Mouse (Mus musculus): ENCODE measurements around the gene Smpd3. TPM values are rescaled to one million over a fixed set of nuclear protein-coding genes. Genes with fewer than 3 reads are reported as not detected.

Smpd3 gene
- polyA plus RNA-seq, 1 experiment from 2014 or later = 0.54 TPM

- H3K9ac ChIP-seq = no peak overlapping the region
- 16% methylated on average over 3 of the region's 3 CpGs for WGBS (ENCODE audit: insufficient replicate concordance)
- no peak for ATAC-seq (ENCODE audit: insufficient read depth)
Measured at GRCm38 (mm10) chr8:106288732-106289131, 49.1 kb downstream of the Smpd3 start.

GRCm38 (mm10) chr8:106287445-106287844 lies 50.3 kb downstream of the Smpd3 start:
- Histone ChIP-seq H3K27ac (replicated peaks) (no peak overlapping the region), H3K4me3 (replicated peaks) (no peak overlapping the region), H3K9ac (no peak overlapping the region), H3K27me3 (no peaks in the 10 kb centered on the region), H3K36me3 (replicated peaks) (no peaks in the 10 kb centered on the region), H3K4me2 (no peak overlapping the region), H3K9me3 (replicated peaks) (no peaks in the 10 kb centered on the region), H3K4me1 (replicated peaks) (no peaks in the 10 kb centered on the region; the same call in 1 of the 2 replicates)
- no peak for ATAC-seq (ENCODE audit: insufficient read depth)
- WGBS (ENCODE audit: insufficient replicate concordance) = 28% methylated on average over 2 of the region's 2 CpGs

More at GRCm38 (mm10) chr8:106288732-106289131, 49.1 kb downstream of the Smpd3 start:
- H3K4me3 ChIP-seq (replicated peaks) = no peak overlapping the region
- no peaks in the 10 kb centered on the region for H3K36me3 ChIP-seq (replicated peaks)
- no peaks in the 10 kb centered on the region for H3K27me3 ChIP-seq
- no peak overlapping the region for H3K27ac ChIP-seq (replicated peaks)
- no peaks in the 10 kb centered on the region; the same call in 1 of the 2 replicates for H3K4me1 ChIP-seq (replicated peaks)
- H3K9me3 ChIP-seq (replicated peaks) = no peaks in the 10 kb centered on the region
- no peak overlapping the region for H3K4me2 ChIP-seq

GRCm38 (mm10) chr8:106280844-106281243 lies 56.9 kb downstream of the Smpd3 start:
- 39% methylated on average over 4 of the region's 4 CpGs for WGBS (ENCODE audit: insufficient replicate concordance)
- Histone ChIP-seq H3K4me2 (no peak overlapping the region), H3K27ac (replicated peaks) (no peak overlapping the region), H3K4me3 (replicated peaks) (no peak overlapping the region), H3K9ac (no peak overlapping the region), H3K36me3 (replicated peaks) (no peaks in the 10 kb centered on the region), H3K4me1 (replicated peaks) (0 out of 2 replicates have a peak, but pooled peaks cover 8% of the 10 kb centered on the region), H3K27me3 (no peaks in the 10 kb centered on the region), H3K9me3 (replicated peaks) (no peaks in the 10 kb centered on the region)
- no peak for ATAC-seq (ENCODE audit: insufficient read depth)

GRCm38 (mm10) chr8:106280154-106280553 lies 57.6 kb downstream of the Smpd3 start:
- WGBS (ENCODE audit: insufficient replicate concordance) = 37% methylated on average over 5 of the region's 5 CpGs
- Histone ChIP-seq H3K9me3 (replicated peaks) (no peaks in the 10 kb centered on the region), H3K4me2 (no peak overlapping the region), H3K36me3 (replicated peaks) (no peaks in the 10 kb centered on the region), H3K27me3 (no peaks in the 10 kb centered on the region), H3K27ac (replicated peaks) (no peak overlapping the region), H3K9ac (no peak overlapping the region), H3K4me3 (replicated peaks) (no peak overlapping the region), H3K4me1 (replicated peaks) (0 out of 2 replicates have a peak, but pooled peaks cover 8% of the 10 kb centered on the region)
- no peak for ATAC-seq (ENCODE audit: insufficient read depth)

- no peak overlapping the region for H3K4me3 ChIP-seq (replicated peaks)
- H3K9ac ChIP-seq = no peak overlapping the region
- no peaks in the 10 kb centered on the region for H3K36me3 ChIP-seq (replicated peaks)
- WGBS (ENCODE audit: insufficient replicate concordance) = 51% methylated on average over 11 of the region's 11 CpGs
- ATAC-seq (ENCODE audit: insufficient read depth) = 0 out of 2 replicates have a peak, but pooled peaks have one; percentile 12
- H3K4me2 ChIP-seq = no peak overlapping the region
- 0 out of 2 replicates have a peak, but pooled peaks cover 8% of the 10 kb centered on the region for H3K4me1 ChIP-seq (replicated peaks)
- H3K27me3 ChIP-seq = no peaks in the 10 kb centered on the region
- no peak overlapping the region for H3K27ac ChIP-seq (replicated peaks)
- H3K9me3 ChIP-seq (replicated peaks) = no peaks in the 10 kb centered on the region
Measured at GRCm38 (mm10) chr8:106278367-106279042, 59.3 kb downstream of the Smpd3 start.

- Histone ChIP-seq H3K4me1 (replicated peaks) (0 out of 2 replicates have a peak, but pooled peaks cover 8% of the 10 kb centered on the region), H3K27ac (replicated peaks) (no peak overlapping the region), H3K27me3 (no peaks in the 10 kb centered on the region), H3K4me3 (replicated peaks) (no peak overlapping the region), H3K9me3 (replicated peaks) (no peaks in the 10 kb centered on the region), H3K4me2 (no peak overlapping the region), H3K9ac (no peak overlapping the region), H3K36me3 (replicated peaks) (no peaks in the 10 kb centered on the region)
- ATAC-seq (ENCODE audit: insufficient read depth) = no peak
- WGBS (ENCODE audit: insufficient replicate concordance) = 47% methylated on average over 5 of the region's 5 CpGs
Measured at GRCm38 (mm10) chr8:106276709-106277317, 61.0 kb downstream of the Smpd3 start.

GRCm38 (mm10) chr8:106273468-106273867 lies 64.3 kb downstream of the Smpd3 start:
- no peaks in the 10 kb centered on the region for H3K36me3 ChIP-seq (replicated peaks)
- ATAC-seq (ENCODE audit: insufficient read depth) = no peak
- WGBS (ENCODE audit: insufficient replicate concordance) = 67% methylated on average over 3 of the region's 3 CpGs
- no peak overlapping the region for H3K4me3 ChIP-seq (replicated peaks)
- no peak overlapping the region for H3K4me2 ChIP-seq
- no peak overlapping the region for H3K9ac ChIP-seq
- no peaks in the 10 kb centered on the region for H3K27me3 ChIP-seq
- no peaks in the 10 kb centered on the region for H3K4me1 ChIP-seq (replicated peaks)
- H3K27ac ChIP-seq (replicated peaks) = no peak overlapping the region
- H3K9me3 ChIP-seq (replicated peaks) = no peaks in the 10 kb centered on the region

GRCm38 (mm10) chr8:106271378-106271777 lies 66.4 kb downstream of the Smpd3 start:
- H3K9ac ChIP-seq = no peak overlapping the region
- no peak overlapping the region for H3K4me2 ChIP-seq
- H3K9me3 ChIP-seq (replicated peaks) = no peaks in the 10 kb centered on the region
- H3K27ac ChIP-seq (replicated peaks) = no peak overlapping the region
- no peaks in the 10 kb centered on the region for H3K27me3 ChIP-seq
- H3K36me3 ChIP-seq (replicated peaks) = no peaks in the 10 kb centered on the region
- ATAC-seq (ENCODE audit: insufficient read depth) = no peak
- H3K4me3 ChIP-seq (replicated peaks) = no peak overlapping the region
- H3K4me1 ChIP-seq (replicated peaks) = no peaks in the 10 kb centered on the region
- WGBS (ENCODE audit: insufficient replicate concordance) = 24% methylated on average over 4 of the region's 4 CpGs

- WGBS (ENCODE audit: insufficient replicate concordance) = 44% methylated on average over 5 of the region's 5 CpGs
Measured at GRCm38 (mm10) chr8:106270804-106271203, 67.0 kb downstream of the Smpd3 start.

GRCm38 (mm10) chr8:106268710-106269346 lies 69.0 kb downstream of the Smpd3 start:
- no peaks in the 10 kb centered on the region for H3K9me3 ChIP-seq (replicated peaks)
- no peak for ATAC-seq (ENCODE audit: insufficient read depth)
- no peaks in the 10 kb centered on the region for H3K27me3 ChIP-seq
- no peak overlapping the region for H3K4me2 ChIP-seq
- no peak overlapping the region for H3K9ac ChIP-seq
- no peaks in the 10 kb centered on the region for H3K4me1 ChIP-seq (replicated peaks)
- H3K27ac ChIP-seq (replicated peaks) = no peak overlapping the region
- 46% methylated on average over 5 of the region's 5 CpGs for WGBS (ENCODE audit: insufficient replicate concordance)
- H3K4me3 ChIP-seq (replicated peaks) = no peak overlapping the region
- no peaks in the 10 kb centered on the region for H3K36me3 ChIP-seq (replicated peaks)

More at GRCm38 (mm10) chr8:106270804-106271203, 67.0 kb downstream of the Smpd3 start:
- no peak for ATAC-seq (ENCODE audit: insufficient read depth)
- Histone ChIP-seq H3K36me3 (replicated peaks) (no peaks in the 10 kb centered on the region), H3K27me3 (no peaks in the 10 kb centered on the region), H3K9me3 (replicated peaks) (no peaks in the 10 kb centered on the region), H3K4me3 (replicated peaks) (no peak overlapping the region), H3K27ac (replicated peaks) (no peak overlapping the region), H3K9ac (no peak overlapping the region), H3K4me1 (replicated peaks) (no peaks in the 10 kb centered on the region), H3K4me2 (no peak overlapping the region)

GRCm38 (mm10) chr8:106265398-106265797 lies 72.4 kb downstream of the Smpd3 start:
- H3K27me3 ChIP-seq = no peaks in the 10 kb centered on the region
- ATAC-seq (ENCODE audit: insufficient read depth) = no peak
- H3K4me1 ChIP-seq (replicated peaks) = no peaks in the 10 kb centered on the region
- no peak overlapping the region for H3K9ac ChIP-seq
- no peaks in the 10 kb centered on the region for H3K9me3 ChIP-seq (replicated peaks)
- no peak overlapping the region for H3K4me2 ChIP-seq
- H3K4me3 ChIP-seq (replicated peaks) = no peak overlapping the region
- 77% methylated on average over 17 of the region's 17 CpGs for WGBS (ENCODE audit: insufficient replicate concordance)
- no peaks in the 10 kb centered on the region for H3K36me3 ChIP-seq (replicated peaks)
- no peak overlapping the region for H3K27ac ChIP-seq (replicated peaks)
